ENCODE assay signal across 33 mouse cellular contexts in genomic region chr14:103075166-103075565, GRCm38 (mm10). TPM values are rescaled to one million over a fixed set of nuclear protein-coding genes. Genes with fewer than 3 reads are reported as not detected.
"Had no signal": no experiment of that assay in that cellular context is flagged by ENCODE, and none has a peak within 500 bp of the region (broad histone marks: within the 10 kb centered on the region; RNA-seq: fewer than 3 reads in every experiment).

No protein-coding gene starts in this region.

- H3K4me1 ChIP-seq: limb, embryonic 12.5 days had no signal

- ATAC-seq: forebrain, postnatal 0 days; hindbrain, embryonic 16.5 days; intestine, embryonic 16.5 days had no signal

- H3K9me3 ChIP-seq: heart, embryonic 10.5 days; heart, embryonic 12.5 days; limb, embryonic 10.5 days; limb, embryonic 12.5 days had no signal

- DNase-seq: forebrain, postnatal 0 days; gastrocnemius, postnatal 14 days; gastrocnemius, postnatal 36 days; heart, adult 18-20 months; heart, postnatal 10 days; heart, postnatal 36 days; kidney, adult 18-20 months; kidney, adult 8-10 months; kidney, postnatal 10 days; kidney, postnatal 25 days; kidney, postnatal 4 days; liver had no signal

- H3K4me3 ChIP-seq: heart, embryonic 10.5 days; heart, embryonic 12.5 days; layer of hippocampus, adult 2 months; left cerebral cortex, adult 2 months; limb, embryonic 10.5 days; limb, embryonic 12.5 days had no signal

- H3K9ac ChIP-seq: forebrain, postnatal 0 days; heart, embryonic 12.5 days; hindbrain, embryonic 14.5 days; limb, embryonic 12.5 days had no signal

- H3K27ac ChIP-seq: heart, embryonic 10.5 days; hindbrain, embryonic 14.5 days; layer of hippocampus, adult 2 months; left cerebral cortex, adult 2 months; limb, embryonic 10.5 days; limb, embryonic 12.5 days had no signal

- H3K4me2 ChIP-seq: heart, embryonic 12.5 days; hindbrain, embryonic 14.5 days; limb, embryonic 12.5 days; liver, embryonic 11.5 days had no signal

- H3K27me3 ChIP-seq: heart, embryonic 12.5 days; limb, embryonic 12.5 days had no signal

RNA-seq across cellular contexts. Expression of gene Acod1, which starts 28.4 kb away (rescaled TPM):
- total RNA-seq: forebrain, postnatal 0 days; gastrocnemius, adult 18-20 months; gastrocnemius, adult 8-10 months; gastrocnemius, postnatal 14 days; gastrocnemius, postnatal 36 days; heart, adult 18-20 months; heart, postnatal 10 days; heart, postnatal 36 days; layer of hippocampus, adult 2 months; layer of hippocampus, postnatal 10 days; left cerebral cortex, adult 2 months; left cerebral cortex, postnatal 14 days; left cerebral cortex, postnatal 36 days had no signal
- polyA plus RNA-seq: forebrain, postnatal 0 days; heart, embryonic 12.5 days; heart, embryonic 14.5 days; heart, embryonic 16.5 days; hindbrain, embryonic 11.5 days; hindbrain, embryonic 14.5 days; hindbrain, embryonic 16.5 days; intestine, embryonic 14.5 days; intestine, embryonic 16.5 days; kidney, embryonic 14.5 days; kidney, embryonic 16.5 days; limb, embryonic 10.5 days; limb, embryonic 12.5 days had no signal
